Mouse (Mus musculus): Measurements from ENCODE around the gene Chrnb4. TPM values are rescaled to one million over a fixed set of nuclear protein-coding genes. Genes with fewer than 3 reads are reported as not detected.

The Chrnb4 gene
- polyA plus RNA-seq, 1 experiment from 2014 or later, result 0.14 TPM

DNA sequence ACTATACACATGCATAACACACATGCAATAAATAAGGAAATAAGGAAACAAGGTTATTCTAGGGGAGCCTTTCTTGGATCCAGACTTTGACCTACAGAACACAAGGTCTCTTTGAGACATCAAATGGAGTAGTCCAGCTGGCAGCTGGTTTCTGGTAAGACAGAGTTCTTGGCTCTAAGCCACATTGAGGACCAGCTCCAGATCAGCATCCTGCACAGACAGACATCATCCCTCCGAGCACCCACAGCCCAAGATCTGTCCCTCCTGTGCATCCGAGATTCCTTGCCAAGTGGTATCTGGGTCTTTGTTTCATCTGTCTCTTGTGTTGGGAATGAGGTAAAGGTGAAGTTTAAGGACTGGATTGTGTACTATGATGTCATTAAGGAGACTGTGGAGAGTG is 3.6 kb downstream of the Chrnb4 start:
- H3K36me3 ChIP-seq, result no peaks in the 10 kb centered on the region
- peaks cover 3% of the 10 kb centered on the region for H3K9me3 ChIP-seq
- H3K27ac ChIP-seq, result no peak overlapping the region
- 74% methylated on average over 2 of the region's 2 CpGs for WGBS
- ATAC-seq (ENCODE audit: low FRiP score, low read depth), result no peak
- H3K4me3 ChIP-seq, result no peak overlapping the region
- H3K4me2 ChIP-seq (replicated peaks), result no peak overlapping the region
- H3K9ac ChIP-seq, result no peak overlapping the region
- H3K27me3 ChIP-seq, result 0 out of 2 replicates have a peak, but pooled peaks cover 3% of the 10 kb centered on the region
- peaks cover 12% of the 10 kb centered on the region; the same call in 1 of the 2 replicates for H3K4me1 ChIP-seq

- Histone ChIP-seq H3K4me3 (no peak overlapping the region), H3K4me2 (replicated peaks) (no peak overlapping the region), H3K9me3 (peaks cover 3% of the 10 kb centered on the region), H3K4me1 (peaks cover 8% of the 10 kb centered on the region; the same call in 1 of the 2 replicates), H3K9ac (no peak overlapping the region), H3K27ac (no peak overlapping the region), H3K27me3 (0 out of 2 replicates have a peak, but pooled peaks cover 3% of the 10 kb centered on the region), H3K36me3 (no peaks in the 10 kb centered on the region)
- ATAC-seq (ENCODE audit: low FRiP score, low read depth), result no peak
- 16% methylated on average over 8 of the region's 8 CpGs for WGBS
Observed at GRCm38 (mm10) chr9:55043688-55044087, 4.9 kb downstream of the Chrnb4 start.

DNA sequence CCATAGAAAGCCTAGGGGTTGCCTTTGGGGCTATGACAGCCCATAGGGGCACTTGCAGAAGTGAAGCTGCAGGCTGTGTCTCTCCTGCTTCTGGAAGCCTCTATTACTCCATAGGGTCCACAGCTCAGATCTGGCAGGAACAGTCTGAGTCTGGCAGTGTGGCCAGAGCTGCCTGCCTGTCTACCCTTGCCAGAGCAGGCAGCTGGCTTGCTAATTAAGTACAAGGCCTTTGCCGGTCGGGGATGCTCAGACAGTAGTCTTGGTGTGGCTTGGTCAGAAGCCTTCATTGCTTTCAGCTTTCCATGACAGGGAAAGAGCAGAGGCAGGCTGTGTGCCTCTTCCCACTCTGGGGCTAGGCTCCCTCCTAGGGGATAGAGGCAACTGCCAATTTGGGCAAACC is 7.2 kb downstream of the Chrnb4 start:
- Histone ChIP-seq H3K4me1 (no peaks in the 10 kb centered on the region), H3K9ac (no peak overlapping the region), H3K9me3 (peaks cover 3% of the 10 kb centered on the region), H3K4me3 (no peak overlapping the region), H3K27me3 (0 out of 2 replicates have a peak, but pooled peaks cover 3% of the 10 kb centered on the region), H3K27ac (no peak overlapping the region), H3K36me3 (no peaks in the 10 kb centered on the region), H3K4me2 (replicated peaks) (no peak overlapping the region)
- ATAC-seq (ENCODE audit: low FRiP score, low read depth), result no peak
- 48% methylated on average over 2 of the region's 2 CpGs for whole genome bisulfite sequencing

DNA sequence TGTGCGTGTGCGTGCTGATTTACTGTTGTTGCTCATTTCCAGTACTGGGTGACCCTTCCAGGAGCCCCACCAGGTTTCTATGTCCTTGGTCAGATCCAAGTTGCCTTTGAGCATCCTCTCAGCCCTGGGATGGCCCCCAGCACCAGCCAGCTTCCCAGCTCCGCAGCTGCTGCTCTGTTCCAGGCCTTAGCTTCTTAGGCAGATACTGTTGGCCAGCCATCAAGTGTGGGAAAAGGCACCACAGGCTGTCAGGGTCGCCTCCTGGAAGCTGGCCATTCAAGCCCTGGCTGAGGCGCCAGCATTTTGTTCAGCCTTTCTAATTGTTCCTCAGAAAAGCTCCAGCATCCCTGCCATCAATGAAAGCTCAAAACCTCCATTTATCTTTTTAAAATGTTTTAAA is 8.6 kb downstream of the Chrnb4 start:
- H3K9me3 ChIP-seq, result peaks cover 3% of the 10 kb centered on the region
- H3K9ac ChIP-seq, result no peak overlapping the region
- no peak for ATAC-seq (ENCODE audit: low FRiP score, low read depth)
- 76% methylated on average over 5 of the region's 5 CpGs for WGBS
- no peak overlapping the region for H3K4me3 ChIP-seq
- H3K36me3 ChIP-seq, result no peaks in the 10 kb centered on the region
- no peaks in the 10 kb centered on the region for H3K4me1 ChIP-seq
- no peak overlapping the region for H3K27ac ChIP-seq
- H3K27me3 ChIP-seq, result 0 out of 2 replicates have a peak, but pooled peaks cover under 1% of the 10 kb centered on the region
- no peak overlapping the region for H3K4me2 ChIP-seq (replicated peaks)

DNA sequence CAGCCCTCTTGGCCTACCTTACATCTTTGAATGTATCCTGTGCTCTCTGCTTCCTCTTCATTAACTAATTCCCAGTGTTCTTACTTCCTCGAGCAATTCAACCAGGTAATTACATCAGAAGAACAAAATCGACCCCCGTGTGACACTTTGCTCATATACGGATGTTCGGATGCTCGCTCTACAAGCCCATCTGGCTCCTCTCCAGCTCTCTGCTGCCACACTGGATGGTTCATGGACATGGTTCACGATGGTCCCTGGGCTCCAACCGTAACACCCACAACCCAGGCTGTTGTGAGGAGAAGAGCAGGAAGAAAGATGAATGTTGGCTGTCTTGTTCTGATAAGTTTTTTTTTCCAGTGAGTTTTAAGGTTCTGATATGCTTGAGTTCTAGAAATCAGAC is 9.6 kb downstream of the Chrnb4 start:
- Histone ChIP-seq H3K4me1 (no peaks in the 10 kb centered on the region), H3K9ac (no peak overlapping the region), H3K4me3 (no peak overlapping the region), H3K4me2 (replicated peaks) (no peak overlapping the region), H3K27me3 (no peaks in the 10 kb centered on the region), H3K36me3 (no peaks in the 10 kb centered on the region), H3K9me3 (peaks cover 3% of the 10 kb centered on the region), H3K27ac (no peak overlapping the region)
- no peak for ATAC-seq (ENCODE audit: low FRiP score, low read depth)
- WGBS, result 75% methylated on average over 8 of the region's 8 CpGs

DNA sequence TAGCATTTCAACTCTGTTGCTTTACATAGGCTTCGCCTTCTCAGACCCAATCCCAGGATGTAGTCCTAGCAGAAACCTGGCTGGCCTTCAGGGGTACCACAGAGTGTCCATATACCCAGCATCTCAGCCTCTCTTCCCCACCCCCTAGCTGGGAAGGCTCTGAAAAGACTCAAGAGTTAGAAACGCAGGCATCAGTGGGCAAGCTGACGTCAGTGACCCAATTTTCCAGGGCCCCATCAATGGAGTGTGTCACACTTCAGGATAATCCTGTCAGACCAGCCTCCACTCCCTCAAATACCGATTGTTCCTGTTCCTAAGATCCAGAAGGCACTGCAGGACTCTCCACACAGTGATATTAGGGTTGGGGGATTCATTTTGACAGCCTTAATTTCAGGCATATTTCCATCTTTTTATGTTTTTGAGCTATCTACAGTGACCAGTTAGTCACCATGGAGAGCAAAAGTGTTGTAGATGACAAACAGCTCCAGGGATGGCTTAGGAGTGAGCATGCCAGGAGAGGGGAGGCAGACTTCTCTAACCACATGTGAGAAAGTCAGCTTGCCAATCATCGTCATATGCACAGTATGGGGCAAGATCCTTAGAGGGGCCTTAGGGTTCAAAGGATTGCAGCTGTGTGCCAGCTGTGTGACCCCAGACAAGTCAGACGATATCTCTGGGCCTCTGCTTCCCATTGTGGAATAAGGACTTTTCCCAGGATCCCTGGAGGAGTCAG is 17.0 kb downstream of the Chrnb4 start:
- no peak for ATAC-seq (ENCODE audit: low FRiP score, low read depth)
- WGBS, result 53% methylated on average over 6 of the region's 6 CpGs
- Histone ChIP-seq H3K4me2 (replicated peaks) (no peak overlapping the region), H3K27ac (no peak overlapping the region), H3K4me3 (no peak overlapping the region), H3K27me3 (peaks cover 25% of the 10 kb centered on the region), H3K36me3 (no peaks in the 10 kb centered on the region), H3K9ac (no peak overlapping the region), H3K4me1 (peaks cover under 1% of the 10 kb centered on the region), H3K9me3 (no peaks in the 10 kb centered on the region)

DNA sequence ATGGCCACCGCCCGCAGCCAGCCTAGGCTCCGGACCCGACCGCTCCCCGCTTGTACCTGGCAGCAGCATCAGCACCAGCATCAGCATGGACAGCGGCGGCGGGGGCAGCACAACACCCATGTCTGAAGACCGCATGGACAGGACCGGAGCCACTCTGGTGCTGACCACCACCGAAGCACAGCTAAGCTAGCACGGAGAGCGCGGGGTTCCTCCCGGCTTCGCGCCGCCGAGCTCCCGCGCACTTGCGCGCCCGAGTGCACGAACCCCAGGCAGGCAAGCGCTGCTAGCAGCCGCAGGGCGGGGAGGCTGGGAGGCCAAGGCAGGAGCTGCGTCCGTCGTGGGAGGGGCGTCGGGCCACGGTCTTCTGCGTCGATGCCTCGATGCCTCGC is 22.3 kb downstream of the Chrnb4 start, which contains the start of gene Chrna3:
Gene Chrna3 (minus strand): TSS at position 288 of the 389 bp plus-strand sequence.
- Histone ChIP-seq H3K27ac (no peak within 1 kb of the TSS), H3K4me1 (peaks cover 12% of the 10 kb centered on the region), H3K4me2 (replicated peaks) (peak within 1 kb of the TSS; percentile 67), H3K27me3 (peaks cover 58% of the 10 kb centered on the region), H3K4me3 (peak within 1 kb of the TSS; percentile 38), H3K9me3 (no peaks in the 10 kb centered on the region), H3K9ac (peak within 1 kb of the TSS; percentile 48; the same call in 1 of the 2 replicates), H3K36me3 (no peaks in the 10 kb centered on the region)
- WGBS, result under 1% methylated on average over 39 of the region's 39 CpGs
- ATAC-seq (ENCODE audit: low FRiP score, low read depth), result peak; percentile 77

DNA sequence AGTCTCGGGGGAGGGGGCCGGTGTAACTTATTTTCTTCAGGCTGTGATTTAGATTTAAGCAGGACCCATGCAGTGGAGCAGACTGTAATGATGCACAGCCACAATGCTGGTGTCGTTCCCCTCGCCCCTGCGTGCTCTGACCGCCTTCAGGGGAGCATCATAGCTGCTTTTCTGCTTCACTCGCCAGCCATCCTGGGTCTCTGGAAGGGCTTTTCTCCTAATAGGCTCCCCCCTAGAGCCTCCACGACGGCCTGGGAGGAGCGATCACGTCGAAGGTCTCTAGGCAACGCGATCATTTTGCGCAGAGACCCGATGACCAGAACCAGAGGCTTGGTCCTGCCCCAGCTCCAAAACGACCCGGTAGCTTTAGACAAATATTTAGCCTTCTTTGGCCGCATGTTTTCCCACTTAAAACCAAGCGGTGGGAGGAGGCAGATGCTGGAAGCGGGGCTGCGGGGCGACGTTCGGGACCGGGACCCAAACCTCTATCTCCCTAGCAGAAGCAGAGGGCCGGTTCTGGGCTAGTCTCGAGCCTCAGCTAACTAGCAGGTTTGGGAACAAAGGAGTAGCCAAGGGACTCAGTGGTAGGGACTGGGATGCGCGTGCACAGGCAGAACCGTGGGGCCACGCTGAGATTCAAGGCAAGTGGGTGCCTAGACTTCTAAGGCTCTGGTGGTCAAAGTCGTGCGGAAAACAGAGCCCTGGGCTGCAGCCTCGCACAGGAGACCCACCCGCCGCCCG is 22.9 kb downstream of the Chrnb4 start:
- no peaks in the 10 kb centered on the region for H3K9me3 ChIP-seq
- H3K4me3 ChIP-seq, result peak overlapping the region; percentile 38
- WGBS, result 12% methylated on average over 38 of the region's 38 CpGs
- H3K4me1 ChIP-seq, result peaks cover 12% of the 10 kb centered on the region
- no peak for ATAC-seq (ENCODE audit: low FRiP score, low read depth)
- peak overlapping the region; percentile 67 for H3K4me2 ChIP-seq (replicated peaks)
- peak overlapping the region; percentile 48; the same call in 1 of the 2 replicates for H3K9ac ChIP-seq
- peaks cover 55% of the 10 kb centered on the region for H3K27me3 ChIP-seq
- H3K27ac ChIP-seq, result no peak overlapping the region
- H3K36me3 ChIP-seq, result no peaks in the 10 kb centered on the region

DNA sequence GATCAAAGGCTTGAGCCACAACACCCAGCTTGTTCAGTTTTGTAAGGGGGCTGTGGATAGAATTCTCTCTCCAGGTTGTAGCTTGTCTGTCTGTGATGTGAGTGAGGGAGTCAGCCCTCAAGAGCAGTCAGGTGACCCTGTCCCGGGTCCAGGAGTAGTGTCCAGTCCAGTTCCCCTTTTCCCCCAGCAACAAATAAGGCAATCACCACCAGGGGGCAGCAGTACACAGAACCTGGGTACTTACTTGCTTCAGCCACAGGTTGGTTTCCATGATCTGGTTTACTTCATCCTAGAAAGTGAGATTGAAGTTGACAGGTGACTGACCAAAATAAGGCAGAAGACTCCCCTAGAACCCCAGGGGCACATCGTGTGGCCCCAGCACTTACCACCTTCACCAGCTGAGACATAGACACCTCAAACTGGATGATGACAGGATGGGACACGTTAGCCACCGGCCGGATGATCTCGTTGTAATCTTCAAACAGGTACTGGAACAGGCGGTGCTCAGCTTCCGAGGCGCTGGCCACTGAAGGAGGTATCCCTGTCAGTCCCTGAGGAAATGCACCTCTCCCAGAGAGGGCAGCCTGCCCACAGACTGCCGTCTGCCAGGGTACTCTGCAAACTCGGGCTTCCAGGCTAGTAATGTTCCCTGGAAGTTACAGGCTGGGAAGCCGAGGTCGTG is 24.5 kb downstream of the Chrnb4 start:
- peaks cover 51% of the 10 kb centered on the region for H3K27me3 ChIP-seq
- WGBS, result 39% methylated on average over 13 of the region's 13 CpGs

GRCm38 (mm10) chr9:55023326-55023725 is 25.3 kb downstream of the Chrnb4 start:
- 87% methylated on average over 5 of the region's 5 CpGs for WGBS
- no peak overlapping the region for H3K4me2 ChIP-seq (replicated peaks)

More for the DNA sequence above, 24.5 kb downstream of the Chrnb4 start:
- Histone ChIP-seq H3K9me3 (no peaks in the 10 kb centered on the region), H3K4me3 (no peak overlapping the region), H3K4me2 (replicated peaks) (no peak overlapping the region), H3K4me1 (peaks cover 12% of the 10 kb centered on the region), H3K9ac (no peak overlapping the region), H3K27ac (no peak overlapping the region), H3K36me3 (no peaks in the 10 kb centered on the region)
- ATAC-seq (ENCODE audit: low FRiP score, low read depth), result no peak

GRCm38 (mm10) chr9:55016926-55017325 is 31.7 kb downstream of the Chrnb4 start:
- H3K9ac ChIP-seq, result no peak overlapping the region
- no peak overlapping the region for H3K4me2 ChIP-seq (replicated peaks)
- 85% methylated on average over 3 of the region's 3 CpGs for WGBS
- H3K9me3 ChIP-seq, result no peaks in the 10 kb centered on the region
- H3K27ac ChIP-seq, result no peak overlapping the region
- H3K4me3 ChIP-seq, result no peak overlapping the region
- H3K36me3 ChIP-seq, result no peaks in the 10 kb centered on the region
- ATAC-seq (ENCODE audit: low FRiP score, low read depth), result no peak
- no peaks in the 10 kb centered on the region for H3K4me1 ChIP-seq
- H3K27me3 ChIP-seq, result peaks cover 5% of the 10 kb centered on the region; the same call in 1 of the 2 replicates

More at GRCm38 (mm10) chr9:55023326-55023725, 25.3 kb downstream of the Chrnb4 start:
- Histone ChIP-seq H3K4me3 (no peak overlapping the region), H3K9ac (no peak overlapping the region), H3K36me3 (no peaks in the 10 kb centered on the region), H3K27ac (no peak overlapping the region), H3K4me1 (peaks cover 12% of the 10 kb centered on the region), H3K27me3 (peaks cover 51% of the 10 kb centered on the region), H3K9me3 (no peaks in the 10 kb centered on the region)
- no peak for ATAC-seq (ENCODE audit: low FRiP score, low read depth)
